Mouse (Mus musculus) liver, postnatal 0 days (tissue): ENCODE data around the gene Defb42. TPM values are rescaled to one million over a fixed set of nuclear protein-coding genes. Genes with fewer than 3 reads are reported as not detected.

Experiments
- ATAC-seq: fragments of 200-750 bp; cut with Nextera tagmentation; 2 replicates; pipeline ENCODE4 v1.8.0; 2017; ENCODE audit warnings: mild to moderate bottlenecking, moderate library complexity
- DNase-seq: peaks from one replicate; pipeline ENCODE4 v3.0.0-alpha.2; 2016
- H3K27ac ChIP-seq: fragments of 300-500 bp; sonication (generic); 2 replicates; pipeline ENCODE4 v1.5.1; 2014; ENCODE audit warnings: antibody characterized with exemption, moderate library complexity, mild to moderate bottlenecking, low read depth
- H3K27me3 ChIP-seq: fragments of 300-500 bp; sonication (generic); 2 replicates; pipeline ENCODE4 v1.6.1; 2014; ENCODE audit warnings: low read length, control low read depth, mixed read lengths; ENCODE audit not compliant: insufficient read depth
- H3K36me3 ChIP-seq: fragments of 300-500 bp; sonication (generic); replicated peaks from 2 replicates; pipeline ENCODE4 v1.6.1; 2014; ENCODE audit warnings: mild to moderate bottlenecking, control low read depth, low read length, moderate library complexity, mixed read lengths; ENCODE audit not compliant: insufficient read depth
- H3K4me1 ChIP-seq: fragments of 300-500 bp; sonication (generic); 2 replicates; pipeline ENCODE4 v1.6.1; 2014; ENCODE audit warnings: antibody characterized with exemption, mild to moderate bottlenecking, control low read depth; ENCODE audit not compliant: insufficient read depth
- H3K4me2 ChIP-seq: fragments of 300-500 bp; sonication (generic); 2 replicates; pipeline ENCODE4 v1.6.1; 2014; ENCODE audit warnings: low read depth, mild to moderate bottlenecking, low read length, moderate library complexity, mixed read lengths
- H3K4me3 ChIP-seq: fragments of 300-500 bp; sonication (generic); 2 replicates; pipeline ENCODE4 v1.5.1; 2014; ENCODE audit warnings: low read depth, low read length
- H3K9ac ChIP-seq: fragments of 300-500 bp; sonication (generic); replicated peaks from 2 replicates; pipeline ENCODE4 v1.6.1; 2014; ENCODE audit warnings: mild to moderate bottlenecking, moderate library complexity
- H3K9me3 ChIP-seq: fragments of 300-500 bp; sonication (generic); 2 replicates; pipeline ENCODE4 v1.6.1; 2016; ENCODE audit warnings: mild to moderate bottlenecking, control low read depth, low read length, mixed read lengths
- CTCF ChIP-seq: sonication (generic); IDR thresholded peaks from 2 replicates; pipeline ENCODE4 v1.5.1; 2016; ENCODE audit warnings: antibody characterized with exemption, low read depth
- EP300 ChIP-seq: IDR thresholded peaks from 2 replicates; pipeline ENCODE4 v1.6.1; 2016; ENCODE audit warnings: antibody characterized with exemption, low read depth, mild to moderate bottlenecking
- WGBS: fragments of 180-500 bp; shearing (Covaris S2); extraction: QIAGEN DNeasy Blood & Tissue Kit; methylation state at CpG from one replicate; pipeline ENCODE4 v1.1.7; 2014; ENCODE audit not compliant: insufficient replicate concordance; 5-methylcytosine and 5-hydroxymethylcytosine counted together
- polyA plus RNA-seq: library from polyadenylated mRNA; unstranded; fragments of >200 nt; fragmentation: Nextera tagmentation; extraction: Ambion mirVana; gene quantifications from 2 replicates; pipeline ENCODE4 v1.2.1, GENCODE M21; 2015

Defb42 gene
- polyA plus RNA-seq, 1 experiment from 2014 or later = not detected

GRCm38 (mm10) chr14:63020524-63021156, 26.2 kb upstream of the Defb42 start:
- no peak for ATAC-seq
- 37% methylated on average over 6 of the region's 6 CpGs for WGBS
- TF ChIP-seq EP300 (no peak), CTCF (no peak)

DNA sequence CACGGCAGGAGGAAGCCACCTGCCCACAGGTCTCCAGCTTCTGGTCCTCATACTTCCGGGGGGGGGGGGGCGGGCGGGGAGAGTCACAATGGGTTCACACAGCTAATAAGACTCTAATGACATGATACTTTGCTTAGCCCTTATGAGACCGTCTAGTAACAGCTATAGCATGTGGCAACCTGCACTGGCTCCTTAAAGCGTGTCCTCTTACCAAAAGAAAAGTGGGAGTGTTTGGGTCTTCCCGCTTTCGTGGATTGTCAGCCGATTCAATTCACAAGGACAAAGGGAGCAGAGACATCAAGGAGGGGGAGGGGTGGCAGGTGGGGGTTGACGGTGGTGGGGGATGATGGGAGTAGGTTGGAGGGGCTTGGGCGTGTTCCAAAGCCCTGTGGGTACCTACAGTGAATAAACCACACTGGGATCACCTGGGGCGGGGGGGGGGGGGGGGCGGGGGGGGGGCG, 3.1 kb downstream of the Defb42 start, which contains the start of gene Defb30:
Defb30 (minus strand) TSS at position 51 of the 461 bp plus-strand sequence.
- Histone ChIP-seq H3K9me3 (no peaks in the 10 kb centered on the region), H3K4me2 (no peak within 1 kb of the TSS), H3K4me1 (no peaks in the 10 kb centered on the region), H3K4me3 (no peak within 1 kb of the TSS), H3K27me3 (no peaks in the 10 kb centered on the region), H3K27ac (no peak within 1 kb of the TSS), H3K36me3 (no peaks in the 10 kb centered on the region), H3K9ac (no peak within 1 kb of the TSS)
- 69% methylated on average over 9 of the region's 14 CpGs for WGBS
- no peak for ATAC-seq
- no peak for DNase-seq
- TF ChIP-seq CTCF = no peak
- no peak for TF ChIP-seq EP300

More at GRCm38 (mm10) chr14:63020524-63021156, 26.2 kb upstream of the Defb42 start:
- Histone ChIP-seq H3K36me3 (no peaks in the 10 kb centered on the region), H3K4me3 (no peak overlapping the region), H3K4me2 (no peak overlapping the region), H3K9ac (no peak overlapping the region), H3K9me3 (no peaks in the 10 kb centered on the region), H3K27me3 (no peaks in the 10 kb centered on the region), H3K27ac (no peak overlapping the region), H3K4me1 (no peaks in the 10 kb centered on the region)
- DNase-seq = no peak

GRCm38 (mm10) chr14:63050769-63051168, 4.0 kb downstream of the Defb42 start:
- H3K4me3 ChIP-seq = no peak overlapping the region
- TF ChIP-seq CTCF (peak; percentile 84), EP300 (no peak)
- ATAC-seq (no peak), DNase-seq (peak; percentile 83)
- H3K4me1 ChIP-seq = no peaks in the 10 kb centered on the region
- 18% methylated on average over 5 of the region's 5 CpGs for WGBS
- no peak overlapping the region for H3K4me2 ChIP-seq
- no peak overlapping the region for H3K9ac ChIP-seq
- no peaks in the 10 kb centered on the region for H3K27me3 ChIP-seq
- H3K36me3 ChIP-seq = no peaks in the 10 kb centered on the region
- no peaks in the 10 kb centered on the region for H3K9me3 ChIP-seq
- no peak overlapping the region for H3K27ac ChIP-seq

GRCm38 (mm10) chr14:63054729-63055128, 7.9 kb downstream of the Defb42 start:
- Histone ChIP-seq H3K9me3 (no peaks in the 10 kb centered on the region), H3K4me1 (no peaks in the 10 kb centered on the region), H3K4me3 (no peak overlapping the region), H3K4me2 (no peak overlapping the region), H3K27ac (no peak overlapping the region), H3K36me3 (no peaks in the 10 kb centered on the region), H3K9ac (no peak overlapping the region), H3K27me3 (0 out of 2 replicates have a peak, but pooled peaks cover 3% of the 10 kb centered on the region)
- TF ChIP-seq CTCF = peak; percentile 34
- no peak for TF ChIP-seq EP300
- ATAC-seq (peak; percentile 82), DNase-seq (peak; percentile 41)
- WGBS = 38% methylated on average over 6 of the region's 6 CpGs

DNA sequence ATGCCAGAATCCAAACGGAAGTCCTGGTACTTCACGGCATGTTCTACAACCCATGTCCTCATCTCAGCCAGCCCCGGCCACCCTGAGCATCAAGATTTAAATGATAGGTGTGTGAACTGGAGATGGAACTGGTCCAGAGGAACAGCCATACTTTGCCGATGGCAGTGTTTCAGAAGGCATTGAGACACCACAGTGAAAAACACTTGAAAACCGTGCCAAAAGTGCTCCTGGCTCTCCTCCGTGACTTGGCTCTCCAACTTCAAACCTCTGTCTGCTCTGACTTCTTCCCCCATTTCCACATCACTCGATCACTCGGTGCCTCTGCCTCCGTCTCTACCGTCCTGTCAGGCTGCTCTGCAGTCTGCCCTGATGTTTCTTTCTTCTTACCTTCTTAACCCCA, 13.6 kb downstream of the Defb42 start:
- Histone ChIP-seq H3K4me2 (no peak overlapping the region), H3K4me3 (no peak overlapping the region), H3K9ac (no peak overlapping the region), H3K27ac (no peak overlapping the region), H3K36me3 (no peaks in the 10 kb centered on the region), H3K9me3 (peaks cover 5% of the 10 kb centered on the region; the same call in 1 of the 2 replicates), H3K27me3 (0 out of 2 replicates have a peak, but pooled peaks cover 3% of the 10 kb centered on the region), H3K4me1 (peaks cover 12% of the 10 kb centered on the region)
- WGBS = 71% methylated on average over 10 of the region's 10 CpGs
- DNase-seq = no peak
- ATAC-seq = no peak
- no peak for TF ChIP-seq CTCF

GRCm38 (mm10) chr14:63062184-63062583, 15.4 kb downstream of the Defb42 start:
- Histone ChIP-seq H3K27ac (no peak overlapping the region), H3K27me3 (0 out of 2 replicates have a peak, but pooled peaks cover 3% of the 10 kb centered on the region), H3K9ac (no peak overlapping the region), H3K36me3 (no peaks in the 10 kb centered on the region), H3K4me1 (peaks cover 12% of the 10 kb centered on the region), H3K4me2 (peak overlapping the region; percentile 35), H3K4me3 (no peak overlapping the region), H3K9me3 (peaks cover 5% of the 10 kb centered on the region; the same call in 1 of the 2 replicates)
- peak; percentile 56 for DNase-seq
- 43% methylated on average over 2 of the region's 2 CpGs for WGBS
- ATAC-seq = peak; percentile 83
- no peak for TF ChIP-seq CTCF
- peak; percentile 93 for TF ChIP-seq EP300
